Comparison of ENCODE assay signal across 9 mouse cellular contexts in genomic region chr7:4723508-4723907, GRCm38 (mm10). TPM values are rescaled to one million over a fixed set of nuclear protein-coding genes. Genes with fewer than 3 reads are reported as not detected.
DNase-seq lines count a peak whose midpoint lies in the region; ATAC-seq lines count a peak whose summit lies in the region.
"Had no signal": no experiment of that assay in that cellular context is flagged by ENCODE, and none has a peak within 500 bp of the region (broad histone marks: within the 10 kb centered on the region; RNA-seq: fewer than 3 reads in every experiment).

No protein-coding gene starts in this region.

- DNase-seq in heart, adult 18-20 months, result peak; percentile 36 to 43
- DNase-seq in heart, adult 8-10 months (ENCODE audit: low spot score), result no peak
- peak; percentile 73 for DNase-seq in brain, adult 2 months (ENCODE audit: low read depth, low spot score)
- DNase-seq in kidney, postnatal 4 days, result peak; percentile 40 to 51
- peak; percentile 21 for DNase-seq in lung, postnatal 25 days (ENCODE audit: low spot score)
- peak; percentile 32 for DNase-seq in right cerebral cortex, postnatal 25 days
- no peak for DNase-seq in spleen, postnatal 14 days (ENCODE audit: low spot score in 2 of 2)

- peak; percentile 26 for ATAC-seq in granulocyte monocyte progenitor cell, adult 5-6 weeks (replicated peaks; ENCODE audit: poor library complexity, severe bottlenecking)
- ATAC-seq: Patski had no signal

RNA-seq across cellular contexts. Expression of gene Tmem150b, which starts 1.5 kb away (rescaled TPM):
- total RNA-seq in heart, adult 18-20 months (2021), result under 1 TPM in 1 of 2 experiments, not detected in 1; 0.10 TPM
- under 1 TPM in 3 of 4 experiments, not detected in 1; 0.12 to 0.24 (median 0.17) TPM for total RNA-seq in heart, adult 8-10 months (2022)
- 32.7 and 33.4 TPM in 2 replicates for total RNA-seq in granulocyte monocyte progenitor cell, adult 5-6 weeks (2014; fragmentation: Nextera tagmentation)
- 13.5 and 18.5 TPM in 2 replicates for total RNA-seq in granulocyte monocyte progenitor cell, adult 5-6 weeks (2017)

RNA-seq across cellular contexts. Expression of gene Kmt5c, which starts 16.4 kb away (rescaled TPM):
- 10 to 100 TPM in 1 of 2 experiments, 1 to 10 TPM in 1; 9.6 to 10.0 TPM for total RNA-seq in heart, adult 18-20 months (2021)
- 10 to 100 TPM in 2 of 4 experiments, 1 to 10 TPM in 2; 7.5 to 10.8 (median 9.7) TPM for total RNA-seq in heart, adult 8-10 months (2022)
- total RNA-seq in granulocyte monocyte progenitor cell, adult 5-6 weeks (2014; fragmentation: Nextera tagmentation), result 62.7 and 107 TPM in 2 replicates
- total RNA-seq in granulocyte monocyte progenitor cell, adult 5-6 weeks (2017), result 58.5 and 74.7 TPM in 2 replicates

RNA-seq across cellular contexts. Expression of gene Cox6b2, which starts 29.4 kb away (rescaled TPM):
- 1 to 10 TPM; 1.4 to 2.3 TPM for total RNA-seq in heart, adult 18-20 months (2021)
- total RNA-seq in heart, adult 8-10 months (2022), result 1 to 10 TPM; 1.8 to 3.8 (median 2.8) TPM
- 50.3 and 69.2 TPM in 2 replicates for total RNA-seq in granulocyte monocyte progenitor cell, adult 5-6 weeks (2014; fragmentation: Nextera tagmentation)
- total RNA-seq in granulocyte monocyte progenitor cell, adult 5-6 weeks (2017), result 28.9 and 30.7 TPM in 2 replicates

RNA-seq across cellular contexts. Expression of gene Brsk1, which starts 33.1 kb away (rescaled TPM):
- total RNA-seq in heart, adult 18-20 months (2021), result 1 to 10 TPM; 1.1 to 1.2 TPM
- 1 to 10 TPM in 2 of 4 experiments, under 1 TPM in 2; 0.57 to 1.2 (median 0.98) TPM for total RNA-seq in heart, adult 8-10 months (2022)
- total RNA-seq in granulocyte monocyte progenitor cell, adult 5-6 weeks (2014; fragmentation: Nextera tagmentation), result not detected in 2 replicates
- total RNA-seq in granulocyte monocyte progenitor cell, adult 5-6 weeks (2017), result not detected in 2 replicates

RNA-seq across cellular contexts. Expression of gene Hspbp1, which starts 38.6 kb away (rescaled TPM):
- 10 to 100 TPM; 33.8 to 38.5 TPM for total RNA-seq in heart, adult 18-20 months (2021)
- total RNA-seq in heart, adult 8-10 months (2022), result 10 to 100 TPM; 28.4 to 36.3 (median 33.5) TPM
- total RNA-seq in granulocyte monocyte progenitor cell, adult 5-6 weeks (2014; fragmentation: Nextera tagmentation), result 29.3 and 30.7 TPM in 2 replicates
- 21.9 and 23.7 TPM in 2 replicates for total RNA-seq in granulocyte monocyte progenitor cell, adult 5-6 weeks (2017)

Comparison
In these comparisons a context has a peak if more than half of its experiments do, and no peak if none do; other contexts are left out.
1. DNase-seq: peak in heart, adult 18-20 months (2 of 2), brain, adult 2 months (single experiment), kidney, postnatal 4 days (2 of 2), lung, postnatal 25 days (single experiment) and right cerebral cortex, postnatal 25 days (single experiment); none in heart, adult 8-10 months (single experiment) and spleen, postnatal 14 days (0 of 2).
2. RNA of gene Tmem150b, which starts 1.5 kb away (total RNA-seq): 13.5 to 33.4 TPM in granulocyte monocyte progenitor cell, adult 5-6 weeks; 0.12 to 0.24 TPM in heart, adult 8-10 months and 0.10 TPM in heart, adult 18-20 months; every median in the first group is over 10 times any median in the second.
3. RNA of gene Kmt5c, which starts 16.4 kb away (total RNA-seq): 58.5 to 107 TPM in granulocyte monocyte progenitor cell, adult 5-6 weeks; 7.5 to 10.8 TPM in heart, adult 8-10 months and 9.6 to 10.0 TPM in heart, adult 18-20 months; every median in the first group is over 4 times any median in the second.
4. RNA of gene Cox6b2, which starts 29.4 kb away (total RNA-seq): 28.9 to 69.2 TPM in granulocyte monocyte progenitor cell, adult 5-6 weeks; 1.8 to 3.8 TPM in heart, adult 8-10 months and 1.4 to 2.3 TPM in heart, adult 18-20 months; every median in the first group is over 4 times any median in the second.